Mouse (Mus musculus) urinary bladder, postnatal 14 days (tissue): ENCODE measurements at regions not wholly inside any gene's neighbourhood (a gene's known extent, or its start where the extent isn't known, plus 50 kb on each side); places are given as distances from the start of the nearest gene placed in this dataset.

Source experiments
- DNase-seq: peaks from one replicate; pipeline ENCODE4 v3.0.0; 2021; ENCODE audit warnings: low spot score

- no peak for DNase-seq
Observed at GRCm38 (mm10) chr7:65244936-65245335, 88.6 kb upstream of the Fam189a1 start.

DNA sequence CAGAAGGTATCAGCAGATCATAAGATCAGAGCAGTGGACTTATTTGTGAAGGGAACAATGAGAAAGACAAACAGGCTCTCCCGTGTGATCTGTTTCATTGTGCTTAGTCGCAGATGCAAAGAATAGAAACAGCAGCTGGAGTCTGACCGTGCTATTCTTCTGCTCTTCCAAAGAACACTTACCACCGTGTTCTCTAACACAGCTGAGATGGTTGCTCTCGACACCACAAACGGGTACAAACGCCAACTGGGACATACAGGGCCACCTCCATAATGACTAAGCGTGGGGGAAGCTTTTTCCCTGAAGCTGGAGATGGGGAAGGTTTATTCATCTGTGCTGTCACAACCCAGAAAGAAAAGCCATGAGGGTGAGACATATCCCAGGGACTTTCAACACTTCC is 84.8 kb upstream of the Fam189a1 start:
- no peak for DNase-seq

DNA sequence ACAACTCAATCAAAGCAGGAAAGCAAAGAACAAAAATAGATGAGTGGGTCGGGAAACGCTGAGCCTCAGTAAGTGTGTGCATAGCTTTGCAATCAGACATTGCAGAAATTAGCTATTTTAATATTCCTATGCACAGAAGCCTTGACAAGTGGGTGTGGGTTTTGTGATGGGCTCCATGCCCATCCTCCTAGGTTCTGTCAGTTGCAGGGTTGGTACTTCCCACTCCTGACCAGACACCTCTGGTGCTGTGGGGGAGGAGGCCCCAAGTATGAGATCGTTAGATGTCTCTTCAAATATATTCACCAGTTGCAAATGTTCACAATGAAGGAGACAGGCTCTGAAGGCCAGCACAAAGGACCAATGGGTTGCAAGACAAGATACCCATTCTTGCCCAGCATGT is 79.3 kb upstream of the Fam189a1 start:
- no peak for DNase-seq

DNA sequence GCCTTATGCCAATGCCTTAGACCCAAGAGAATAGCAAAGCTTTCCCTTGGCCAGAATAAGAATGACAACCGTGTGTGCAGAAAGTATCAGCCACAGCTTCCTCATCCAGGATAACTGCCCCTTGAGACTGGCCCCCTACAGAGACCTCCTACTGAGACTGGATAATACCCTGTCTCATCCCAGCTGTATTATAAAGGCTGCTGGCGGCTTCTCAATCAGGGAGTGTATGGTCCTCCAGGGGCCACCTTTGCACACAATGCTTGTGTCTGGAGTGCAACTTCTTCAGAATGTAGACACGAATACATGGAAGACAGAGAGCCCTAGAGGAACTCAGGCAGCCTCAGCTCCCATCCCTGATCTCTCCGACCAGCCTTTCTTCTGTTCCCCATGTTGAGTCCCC is 77.3 kb upstream of the Fam189a1 start:
- DNase-seq = no peak

DNA sequence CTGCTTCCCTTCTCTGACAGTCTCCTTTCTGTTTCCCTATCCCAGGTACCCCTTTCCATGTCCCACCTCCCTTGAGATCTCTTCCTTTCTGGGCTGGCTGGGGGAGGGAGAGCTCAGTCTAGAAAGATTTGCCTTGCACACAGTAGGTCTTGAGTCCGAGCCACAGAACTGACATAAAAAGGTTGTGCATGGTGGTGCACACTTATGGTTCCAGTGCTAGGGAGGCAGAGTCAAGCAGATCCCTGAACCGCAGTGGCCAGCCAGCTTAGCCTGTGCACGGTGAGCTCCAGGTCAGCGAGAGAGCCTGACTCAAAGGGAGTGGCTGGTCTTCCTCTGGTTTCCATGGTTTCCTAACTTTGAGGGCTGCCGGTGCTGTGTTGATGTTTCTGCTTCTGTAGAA is 72.9 kb upstream of the Fam189a1 start:
- no peak for DNase-seq

DNA sequence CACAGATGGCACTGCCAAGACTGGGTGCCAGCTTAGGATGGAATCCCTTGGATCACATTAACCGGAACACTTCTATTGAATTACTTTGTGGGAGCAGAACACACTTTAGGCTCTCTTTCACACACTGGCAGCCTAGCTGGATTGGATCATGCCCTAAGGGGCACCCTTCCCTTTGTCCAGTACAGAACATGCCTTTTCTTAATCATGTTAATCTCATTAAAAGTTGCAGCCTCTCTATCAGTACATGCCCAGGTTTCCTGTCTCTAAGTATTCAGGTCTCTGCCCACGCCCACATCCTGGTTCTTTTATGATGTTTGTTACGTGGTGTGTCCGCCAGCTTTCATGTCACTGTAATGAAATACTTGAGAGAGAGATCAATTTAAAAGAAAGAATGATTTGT is 69.8 kb upstream of the Fam189a1 start:
- no peak for DNase-seq

GRCm38 (mm10) chr7:65213216-65213925 is 57.0 kb upstream of the Fam189a1 start:
- DNase-seq = peak; percentile 86

DNA sequence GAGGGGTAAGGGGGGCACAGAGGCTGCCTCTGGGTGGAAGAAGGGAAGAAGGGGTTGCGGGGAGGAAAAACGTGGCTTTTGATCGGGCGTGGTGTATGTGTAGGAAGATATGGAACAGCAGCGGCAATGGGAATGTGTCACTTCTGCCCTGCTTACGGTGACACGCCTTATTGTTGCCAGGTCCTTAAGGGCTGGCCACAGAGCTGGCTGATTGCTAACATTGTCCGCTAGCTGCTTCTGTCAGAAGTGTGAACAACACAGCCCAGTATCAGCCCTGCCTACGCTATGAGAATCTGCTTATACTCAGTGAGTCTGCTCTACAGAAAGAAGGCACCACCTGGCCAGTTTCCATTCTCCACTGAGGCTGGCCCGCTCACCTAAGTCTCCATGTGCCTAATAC is 50.9 kb upstream of the Fam189a1 start:
- DNase-seq = no peak
